Mouse (Mus musculus): ENCODE data around the gene Mllt1. TPM values are rescaled to one million over a fixed set of nuclear protein-coding genes. Genes with fewer than 3 reads are reported as not detected.

Gene Mllt1
- total RNA-seq, 2 experiments from 2014 or later: 32.6 to 35.6 TPM

DNA sequence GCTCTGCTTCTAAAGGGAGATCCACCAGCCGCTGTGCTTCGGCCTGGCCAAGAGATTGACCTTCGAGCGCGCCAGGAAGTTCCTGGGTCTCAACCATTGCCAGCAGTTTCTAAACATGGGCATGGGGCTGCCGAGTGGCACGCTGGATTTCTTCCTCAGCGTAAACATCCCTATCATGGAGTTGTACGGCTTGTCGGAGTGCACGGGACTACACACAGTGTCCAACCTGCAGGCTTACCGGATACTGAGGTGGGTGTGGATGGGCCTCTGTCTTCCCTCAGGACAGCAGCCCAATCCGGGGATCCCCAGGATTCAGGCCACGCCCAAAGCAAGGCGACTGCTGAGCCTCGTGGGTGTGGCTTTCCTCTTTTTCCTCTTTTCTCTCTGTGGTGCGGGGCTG lies 51.6 kb downstream of the Mllt1 start:
- peak; percentile 61 to 66 for DNase-seq

- no peak for DNase-seq
Observed at GRCm38 (mm10) chr17:56877426-56877825, 57.8 kb downstream of the Mllt1 start.

DNA sequence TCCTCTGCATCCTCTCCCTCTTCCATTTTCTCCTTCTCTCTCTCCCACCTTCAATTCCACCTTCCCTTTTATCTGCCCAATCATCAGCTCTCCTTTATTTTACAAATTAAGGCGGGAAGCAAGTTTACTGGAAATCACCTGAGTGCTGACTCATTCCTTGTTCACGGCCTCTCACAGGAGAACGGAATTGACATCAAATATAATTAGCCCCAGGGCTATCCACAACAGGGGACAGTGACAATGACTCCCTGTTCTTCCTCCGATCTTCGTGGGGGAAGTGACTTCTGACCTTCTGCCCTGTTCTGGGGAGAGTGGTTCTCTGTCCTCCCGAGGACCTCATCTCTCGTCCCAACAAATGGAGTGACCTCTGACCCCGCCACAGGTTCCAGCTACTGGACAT lies 58.2 kb downstream of the Mllt1 start:
- no peak for DNase-seq

DNA sequence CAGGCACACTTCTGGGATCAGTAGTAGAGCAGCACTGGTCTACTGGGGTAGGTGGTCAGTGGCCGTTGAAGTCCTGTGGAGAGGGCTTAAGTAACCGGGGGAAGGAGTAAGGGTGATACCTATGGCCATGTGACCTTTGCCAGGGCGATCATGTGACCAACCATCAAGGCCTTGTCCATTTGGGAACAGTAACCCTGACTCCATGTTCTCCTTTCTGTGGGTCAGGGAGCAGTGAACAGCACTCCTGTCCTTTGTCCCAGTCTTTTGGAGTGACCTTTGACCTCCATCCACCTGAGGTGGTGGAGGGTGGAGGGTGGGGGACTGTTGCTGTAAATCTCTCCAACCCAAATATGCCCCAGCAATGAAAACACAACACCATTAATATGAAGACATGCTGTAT lies 58.8 kb downstream of the Mllt1 start:
- DNase-seq: no peak

DNA sequence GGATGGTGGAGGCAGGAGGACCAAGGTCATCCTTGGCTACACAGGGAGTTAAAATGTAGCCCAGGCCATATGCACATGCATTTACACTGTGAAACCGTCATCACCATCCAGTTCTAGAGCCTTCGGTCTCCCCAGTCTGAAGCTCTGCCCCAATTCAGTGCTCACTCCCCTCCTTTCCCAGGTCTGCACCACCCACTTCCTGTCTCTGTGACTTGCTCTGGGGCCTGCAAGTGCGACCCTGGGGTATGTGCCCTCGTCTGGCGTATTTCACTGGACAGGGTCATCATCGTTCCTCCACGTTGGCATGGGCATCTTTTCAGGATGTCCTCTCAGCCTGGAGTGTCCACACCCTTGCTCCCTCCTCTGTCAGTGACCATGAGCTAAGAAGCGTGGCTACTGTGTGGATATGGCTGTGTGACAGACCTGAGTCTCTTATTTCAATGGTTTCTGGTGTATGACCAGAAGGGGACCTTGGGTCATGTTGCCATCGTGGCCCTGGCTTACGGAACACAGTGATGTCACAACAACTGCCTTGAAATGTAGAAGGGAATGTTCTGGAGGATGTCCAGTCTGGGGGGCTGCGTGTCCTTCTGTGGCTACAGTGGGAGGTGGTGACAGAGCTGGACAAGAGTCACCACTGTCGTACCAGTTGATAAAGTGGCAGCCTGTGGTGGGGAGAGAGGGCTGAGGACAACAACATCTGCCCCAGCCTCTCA lies 60.1 kb downstream of the Mllt1 start, which contains the start of gene 1700061G19Rik:
TSS of gene 1700061G19Rik (plus strand) at position 542 of the 716 bp plus-strand sequence.
- DNase-seq: peak in 1 of 2 experiments; percentile 59

- no peak for DNase-seq
Observed at GRCm38 (mm10) chr17:56874237-56874636, 61.0 kb downstream of the Mllt1 start, which contains the start of gene Acsbg2. TSS of gene Acsbg2 (minus strand) at chr17:56874447.

GRCm38 (mm10) chr17:56872512-56872911 lies 62.7 kb downstream of the Mllt1 start:
- DNase-seq: no peak

GRCm38 (mm10) chr17:56871767-56872166 lies 63.4 kb downstream of the Mllt1 start:
- no peak for DNase-seq

GRCm38 (mm10) chr17:56870287-56870953 lies 64.8 kb downstream of the Mllt1 start:
- DNase-seq: no peak

GRCm38 (mm10) chr17:56869481-56869977 lies 65.7 kb downstream of the Mllt1 start:
- DNase-seq: no peak

- no peak for DNase-seq
Observed at GRCm38 (mm10) chr17:56866071-56866470, 69.1 kb downstream of the Mllt1 start.

- no peak for DNase-seq
Observed at GRCm38 (mm10) chr17:56861197-56861596, 74.0 kb downstream of the Mllt1 start.

DNA sequence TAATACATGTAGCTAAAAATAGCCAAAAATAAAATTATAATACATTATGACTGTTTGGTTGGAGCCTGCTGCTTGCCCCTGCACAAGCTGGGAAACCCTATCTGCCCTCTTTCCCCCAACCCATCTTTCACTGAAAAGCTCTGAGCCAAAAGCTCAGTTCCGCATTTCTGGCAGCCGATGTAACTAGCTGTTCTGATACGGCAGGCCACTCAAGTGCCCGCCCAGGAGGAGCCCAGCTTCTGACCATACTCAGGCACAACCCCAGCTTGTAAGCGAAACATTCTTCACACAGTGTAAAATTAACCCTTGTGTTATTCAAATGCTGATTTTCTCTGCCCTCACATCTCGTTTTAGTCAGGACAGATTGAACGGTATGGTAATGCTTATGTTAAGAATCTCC lies 76.3 kb downstream of the Mllt1 start:
- no peak for DNase-seq

DNA sequence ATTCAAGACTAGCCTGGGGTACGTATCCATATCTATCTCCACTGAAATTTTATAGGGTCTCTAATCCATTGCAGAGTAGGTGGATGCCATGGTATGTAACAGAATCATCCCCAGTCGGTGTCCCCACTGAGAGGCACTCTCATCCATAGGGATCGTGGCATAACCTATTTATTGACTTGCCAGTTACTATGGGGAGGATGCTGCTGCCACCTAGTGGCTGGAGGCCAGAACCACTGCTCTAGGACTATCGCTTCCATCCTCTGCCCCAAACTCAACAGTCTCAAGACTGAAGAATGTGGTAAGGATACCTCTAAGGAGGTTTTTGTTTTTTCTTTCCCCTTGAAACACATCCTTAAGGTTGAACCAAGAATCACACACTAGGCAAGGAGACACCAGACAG lies 77.0 kb downstream of the Mllt1 start:
- DNase-seq: peak; percentile 80 to 83

GRCm38 (mm10) chr17:56855421-56855820 lies 79.8 kb downstream of the Mllt1 start:
- DNase-seq: no peak

DNA sequence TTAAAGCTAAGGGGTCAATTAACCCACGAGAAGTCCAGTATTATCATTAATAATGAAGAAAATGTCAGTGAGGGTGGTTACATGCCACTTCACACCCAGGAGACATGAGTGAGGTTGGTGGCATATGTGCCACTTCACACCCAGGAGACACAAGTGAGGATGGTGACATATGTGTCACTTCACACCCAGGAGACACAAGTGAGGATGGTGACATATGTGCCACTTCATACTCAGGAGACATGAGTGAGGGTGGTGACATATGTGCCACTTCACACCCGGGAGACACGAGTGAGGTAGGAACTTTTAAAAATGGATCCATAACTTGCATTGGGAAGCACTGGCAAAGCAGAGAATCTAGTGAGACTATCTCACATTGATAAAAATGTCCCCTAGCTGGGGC lies 84.0 kb downstream of the Mllt1 start:
- no peak for DNase-seq

- DNase-seq: no peak
Observed at GRCm38 (mm10) chr17:56849710-56850109, 85.5 kb downstream of the Mllt1 start.

DNA sequence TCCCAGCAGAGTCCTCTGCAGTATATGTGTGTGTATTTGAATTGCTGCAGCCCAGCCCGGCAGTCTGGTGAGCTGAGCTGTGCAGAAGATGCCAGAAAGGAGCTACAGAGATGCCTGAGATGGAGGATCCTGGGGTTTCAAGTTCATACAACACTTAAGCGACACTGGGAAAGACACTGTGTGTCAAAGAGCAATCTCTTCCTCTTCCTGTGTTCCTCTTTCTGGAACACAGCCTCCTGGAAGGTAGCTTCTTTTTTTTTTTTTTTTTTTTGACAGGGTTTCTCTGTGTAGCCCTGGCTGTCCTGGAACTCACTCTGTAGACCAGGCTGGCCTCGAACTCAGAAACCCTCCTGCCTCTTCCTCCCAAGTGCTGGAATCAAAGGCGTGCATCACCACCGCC lies 86.4 kb downstream of the Mllt1 start:
- DNase-seq: no peak

DNA sequence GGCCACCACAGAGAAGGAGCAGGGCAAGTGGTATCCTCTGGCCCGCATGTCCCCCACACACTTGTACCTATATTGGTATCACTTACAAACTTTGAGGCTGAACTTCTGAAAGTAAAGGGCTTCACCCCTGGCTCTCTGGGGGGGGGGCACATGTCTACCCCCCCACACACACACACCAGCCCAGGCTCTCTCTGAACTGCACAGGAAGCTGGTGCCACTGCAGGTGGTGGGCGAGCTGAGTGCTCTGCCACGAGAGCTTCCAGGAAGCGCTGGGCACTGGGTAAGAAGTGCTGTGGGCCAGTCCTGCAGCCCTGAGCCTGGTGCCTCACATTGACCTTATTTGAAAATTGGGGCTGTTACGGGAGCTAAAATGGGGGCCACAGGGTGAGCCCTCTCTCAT lies 91.5 kb downstream of the Mllt1 start:
- no peak for DNase-seq

Measured in adrenal gland, postnatal 36 days (tissue).